Mouse (Mus musculus) embryonic fibroblast, embryonic 13.5 days (primary cell): ENCODE data around the gene Nlgn1.
"Not testable (repeated sequence)": the region's sequence is repeated elsewhere in the genome, so short reads cannot be mapped to it uniquely, and the experiment has no call there.

Source experiments
- CTCF ChIP-seq: IDR thresholded peaks from 2 replicates; pipeline ENCODE4 v1.5.1; 2011; ENCODE audit warnings: mild to moderate bottlenecking, control low read depth, low read length, moderate library complexity, borderline replicate concordance; ENCODE audit not compliant: insufficient read depth
- POLR2A ChIP-seq: IDR thresholded peaks from 2 replicates; pipeline ENCODE4 v1.6.1; 2011; ENCODE audit warnings: low read depth, mild to moderate bottlenecking, control low read depth, low read length, moderate library complexity

- not testable (repeated sequence) for TF ChIP-seq POLR2A, CTCF
These were observed 783.2 kb downstream of the Nlgn1 start for GRCm38 (mm10) chr3:25549097-25549496.
